Mouse (Mus musculus): ENCODE results near the gene Oas1d. TPM values are rescaled to one million over a fixed set of nuclear protein-coding genes. Genes with fewer than 3 reads are reported as not detected.
"Not testable (repeated sequence)": the region's sequence is repeated elsewhere in the genome, so short reads cannot be mapped to it uniquely, and the experiment has no call there.

Gene Oas1d
- not detected in 2 replicates for polyA plus RNA-seq (2016; fragmentation: Nextera tagmentation; extraction: Ambion mirVana)

- not testable (repeated sequence) for H3K4me3 ChIP-seq; H3K9me3 ChIP-seq; DNase-seq (ENCODE audit: low spot score); H3K4me1 ChIP-seq (replicated peaks); H3K36me3 ChIP-seq; H3K27me3 ChIP-seq (ENCODE audit: insufficient read depth, poor library complexity, severe bottlenecking); H3K27ac ChIP-seq
- WGBS, result 62% methylated on average over 8 of the region's 8 CpGs
Observed at GRCm38 (mm10) chr5:120914204-120914603, at the start of gene Oas1d. Gene Oas1d, plus strand, starts transcription at chr5:120914536.

GRCm38 (mm10) chr5:120865336-120865860 lies 48.9 kb upstream of the Oas1d start:
- Histone ChIP-seq H3K9me3 (no peaks in the 10 kb centered on the region), H3K4me3 (no peak overlapping the region), H3K4me1 (replicated peaks) (no peaks in the 10 kb centered on the region), H3K27me3 (ENCODE audit: insufficient read depth, poor library complexity, severe bottlenecking) (no peaks in the 10 kb centered on the region; the same call in 1 of the 2 replicates), H3K36me3 (no peaks in the 10 kb centered on the region), H3K27ac (no peak overlapping the region)
- peak; percentile 10 for DNase-seq (ENCODE audit: low spot score)
- WGBS, result 71% methylated on average over 3 of the region's 3 CpGs

DNA sequence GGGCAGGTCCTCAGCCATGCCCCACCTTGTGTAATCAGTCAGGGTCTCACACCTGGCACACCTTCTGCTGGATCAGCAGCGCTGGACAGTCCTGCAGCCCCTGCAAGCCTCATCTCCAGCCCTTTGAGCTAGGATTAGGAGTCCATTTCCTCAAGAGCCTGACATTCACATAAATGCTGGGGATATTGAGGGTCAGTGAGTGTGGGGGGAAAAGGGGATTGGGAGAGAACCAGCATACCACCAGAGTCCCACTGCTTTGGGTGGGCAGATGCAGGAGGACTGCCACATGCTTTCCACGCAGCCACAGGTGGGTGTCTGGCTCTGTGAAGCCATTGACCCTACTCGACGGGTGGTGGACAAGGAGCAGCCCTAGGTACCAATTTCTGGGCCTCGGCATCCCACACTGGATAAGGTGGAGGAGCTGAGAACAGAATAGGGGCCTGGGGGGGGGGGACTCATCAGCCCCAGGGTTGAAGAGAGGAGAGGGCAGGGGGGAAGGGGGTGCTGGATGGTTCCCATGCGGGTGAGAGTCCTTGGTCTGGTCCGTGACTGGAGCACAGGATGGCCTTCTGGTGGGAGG lies 44.8 kb upstream of the Oas1d start:
- H3K36me3 ChIP-seq, result no peaks in the 10 kb centered on the region
- no peaks in the 10 kb centered on the region; the same call in 1 of the 2 replicates for H3K27me3 ChIP-seq (ENCODE audit: insufficient read depth, poor library complexity, severe bottlenecking)
- no peaks in the 10 kb centered on the region for H3K9me3 ChIP-seq
- WGBS, result 86% methylated on average over 7 of the region's 7 CpGs
- H3K27ac ChIP-seq, result no peak overlapping the region
- peaks cover 4% of the 10 kb centered on the region; the same call in 1 of the 2 replicates for H3K4me1 ChIP-seq (replicated peaks)
- no peak overlapping the region for H3K4me3 ChIP-seq
- DNase-seq (ENCODE audit: low spot score), result no peak

GRCm38 (mm10) chr5:120870081-120870480 lies 44.3 kb upstream of the Oas1d start:
- Histone ChIP-seq H3K4me1 (replicated peaks) (peaks cover 4% of the 10 kb centered on the region; the same call in 1 of the 2 replicates), H3K27ac (no peak overlapping the region), H3K9me3 (no peaks in the 10 kb centered on the region), H3K27me3 (ENCODE audit: insufficient read depth, poor library complexity, severe bottlenecking) (no peaks in the 10 kb centered on the region; the same call in 1 of the 2 replicates), H3K4me3 (no peak overlapping the region), H3K36me3 (no peaks in the 10 kb centered on the region)
- no peak for DNase-seq (ENCODE audit: low spot score)
- 71% methylated on average over 3 of the region's 3 CpGs for WGBS

GRCm38 (mm10) chr5:120870782-120871181 lies 43.6 kb upstream of the Oas1d start:
- Histone ChIP-seq H3K4me1 (replicated peaks) (peaks cover 4% of the 10 kb centered on the region; the same call in 1 of the 2 replicates), H3K27me3 (ENCODE audit: insufficient read depth, poor library complexity, severe bottlenecking) (no peaks in the 10 kb centered on the region; the same call in 1 of the 2 replicates), H3K27ac (no peak overlapping the region), H3K36me3 (no peaks in the 10 kb centered on the region), H3K9me3 (no peaks in the 10 kb centered on the region), H3K4me3 (no peak overlapping the region)
- 80% methylated on average over 7 of the region's 7 CpGs for WGBS
- DNase-seq (ENCODE audit: low spot score), result no peak

DNA sequence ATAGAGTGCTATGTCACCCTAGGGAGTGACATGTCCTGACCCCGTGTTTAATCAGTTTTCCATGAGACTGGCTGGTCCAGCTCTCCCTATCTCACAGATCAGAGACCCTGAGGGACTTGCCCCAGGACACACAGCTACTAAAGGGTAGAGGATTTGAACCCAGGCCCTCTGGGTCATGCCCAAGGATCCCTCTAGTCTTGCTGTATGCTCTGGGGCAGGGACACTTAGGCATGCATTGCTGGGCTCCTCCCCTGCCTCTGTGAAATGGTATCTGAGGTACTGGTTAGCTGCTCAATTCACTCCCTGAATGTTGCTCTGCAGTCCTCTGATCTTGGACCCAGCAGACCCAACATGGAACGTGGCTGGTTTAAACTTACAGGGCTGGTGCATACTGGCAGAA lies 42.9 kb upstream of the Oas1d start:
- DNase-seq (ENCODE audit: low spot score), result no peak
- Histone ChIP-seq H3K4me1 (replicated peaks) (peaks cover 4% of the 10 kb centered on the region; the same call in 1 of the 2 replicates), H3K4me3 (no peak overlapping the region), H3K36me3 (no peaks in the 10 kb centered on the region), H3K27ac (no peak overlapping the region), H3K9me3 (no peaks in the 10 kb centered on the region), H3K27me3 (ENCODE audit: insufficient read depth, poor library complexity, severe bottlenecking) (no peaks in the 10 kb centered on the region; the same call in 1 of the 2 replicates)
- WGBS, result 61% methylated on average over 2 of the region's 2 CpGs

- WGBS, result 75% methylated on average over 2 of the region's 3 CpGs
- H3K4me3 ChIP-seq; H3K27me3 ChIP-seq (ENCODE audit: insufficient read depth, poor library complexity, severe bottlenecking); DNase-seq (ENCODE audit: low spot score); H3K27ac ChIP-seq; H3K4me1 ChIP-seq (replicated peaks); H3K9me3 ChIP-seq; H3K36me3 ChIP-seq: not testable (repeated sequence)
Observed at GRCm38 (mm10) chr5:120876839-120877238, 37.5 kb upstream of the Oas1d start.

DNA sequence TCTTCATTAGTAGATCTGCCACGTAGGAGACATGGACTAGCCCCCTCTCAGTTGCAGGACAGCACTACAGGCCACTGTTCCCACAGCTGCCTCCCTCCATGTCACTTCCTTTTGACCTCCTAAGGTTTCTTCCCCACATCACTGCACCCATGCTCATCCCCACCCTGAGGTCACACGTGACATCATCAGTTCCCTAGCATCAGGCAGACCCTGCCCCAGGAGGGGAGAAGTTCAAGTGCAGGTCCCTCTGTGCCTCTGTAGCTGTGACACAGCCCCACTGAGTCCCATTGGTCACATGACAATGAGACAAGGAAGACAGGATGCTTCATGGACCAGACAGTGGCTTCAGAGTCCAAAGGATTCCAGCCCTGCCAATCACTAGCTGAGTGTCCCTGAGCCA lies 36.9 kb upstream of the Oas1d start:
- not testable (repeated sequence) for H3K4me3 ChIP-seq; H3K36me3 ChIP-seq; H3K27me3 ChIP-seq (ENCODE audit: insufficient read depth, poor library complexity, severe bottlenecking); H3K27ac ChIP-seq; DNase-seq (ENCODE audit: low spot score); H3K4me1 ChIP-seq (replicated peaks); H3K9me3 ChIP-seq
- 86% methylated on average over 2 of the region's 2 CpGs for WGBS

GRCm38 (mm10) chr5:120878803-120879202 lies 35.5 kb upstream of the Oas1d start:
- WGBS, result 77% methylated on average over 2 of the region's 2 CpGs
- not testable (repeated sequence) for H3K27ac ChIP-seq; H3K9me3 ChIP-seq; H3K27me3 ChIP-seq (ENCODE audit: insufficient read depth, poor library complexity, severe bottlenecking); H3K4me1 ChIP-seq (replicated peaks); H3K36me3 ChIP-seq; DNase-seq (ENCODE audit: low spot score); H3K4me3 ChIP-seq

DNA sequence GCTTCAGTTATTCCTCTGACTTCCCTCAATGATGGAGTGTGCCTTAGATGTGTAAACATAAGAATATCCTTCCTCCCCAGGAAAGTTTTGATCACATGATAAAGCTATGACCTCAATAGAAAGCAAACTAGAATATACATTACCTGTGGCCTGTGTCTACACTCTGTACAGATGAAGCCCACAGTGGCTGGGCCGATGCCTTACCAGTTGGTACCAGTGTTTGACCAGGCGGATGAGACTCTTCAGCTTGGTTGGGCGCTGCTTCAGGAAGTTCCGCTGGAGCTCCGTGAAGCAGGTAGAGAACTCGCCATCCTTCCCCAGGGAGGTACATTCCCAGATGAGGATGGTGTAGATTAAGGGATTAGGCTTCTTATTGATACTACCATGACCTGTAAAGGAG lies 32.7 kb upstream of the Oas1d start:
- not testable (repeated sequence) for H3K9me3 ChIP-seq; H3K4me3 ChIP-seq; H3K4me1 ChIP-seq (replicated peaks); DNase-seq (ENCODE audit: low spot score); H3K27me3 ChIP-seq (ENCODE audit: insufficient read depth, poor library complexity, severe bottlenecking); H3K27ac ChIP-seq; H3K36me3 ChIP-seq
- WGBS, result 95% methylated on average over 6 of the region's 6 CpGs

- not testable (repeated sequence) for H3K27ac ChIP-seq; H3K9me3 ChIP-seq; H3K4me1 ChIP-seq (replicated peaks); H3K36me3 ChIP-seq; H3K4me3 ChIP-seq; DNase-seq (ENCODE audit: low spot score); H3K27me3 ChIP-seq (ENCODE audit: insufficient read depth, poor library complexity, severe bottlenecking)
- WGBS, result 29% methylated on average over 6 of the region's 9 CpGs
Observed at GRCm38 (mm10) chr5:120887413-120887812, 26.9 kb upstream of the Oas1d start, which contains the start of gene Oas1g. Gene Oas1g, minus strand, starts transcription at chr5:120887613.

- no peaks in the 10 kb centered on the region for H3K9me3 ChIP-seq
- no peak overlapping the region for H3K27ac ChIP-seq
- H3K4me3 ChIP-seq, result no peak overlapping the region
- no peaks in the 10 kb centered on the region for H3K36me3 ChIP-seq
- 54% methylated on average over 6 of the region's 6 CpGs for WGBS
- H3K4me1 ChIP-seq (replicated peaks), result no peaks in the 10 kb centered on the region
- no peaks in the 10 kb centered on the region for H3K27me3 ChIP-seq (ENCODE audit: insufficient read depth, poor library complexity, severe bottlenecking)
- no peak for DNase-seq (ENCODE audit: low spot score)
Observed at GRCm38 (mm10) chr5:120887831-120888230, 26.5 kb upstream of the Oas1d start.

- H3K4me1 ChIP-seq (replicated peaks); H3K36me3 ChIP-seq; H3K27ac ChIP-seq; DNase-seq (ENCODE audit: low spot score); H3K27me3 ChIP-seq (ENCODE audit: insufficient read depth, poor library complexity, severe bottlenecking); H3K4me3 ChIP-seq; H3K9me3 ChIP-seq: not testable (repeated sequence)
- 40% methylated on average over 4 of the region's 4 CpGs for WGBS
Observed at GRCm38 (mm10) chr5:120888294-120888815, 26.0 kb upstream of the Oas1d start.

All from hindbrain, embryonic 10.5 days (tissue).